Mouse (Mus musculus): ENCODE data around the gene Map2.

GRCm38 (mm10) chr1:66223331-66223730 lies 48.3 kb downstream of the Map2 start:
- TF ChIP-seq CTCF (IDR thresholded peaks at IDR 0.05; ENCODE audit: low read depth, low read length) (no peak), POLR2A (IDR thresholded peaks at IDR 0.05; ENCODE audit: insufficient read depth, low read length) (no peak), EP300 (IDR thresholded peaks at IDR 0.05; ENCODE audit: insufficient read depth, low read depth, low read length) (no peak)

Data from ES-Bruce4 (cell line).